Comparison of ENCODE assay signal across 16 mouse cellular contexts in the genomic region with DNA sequence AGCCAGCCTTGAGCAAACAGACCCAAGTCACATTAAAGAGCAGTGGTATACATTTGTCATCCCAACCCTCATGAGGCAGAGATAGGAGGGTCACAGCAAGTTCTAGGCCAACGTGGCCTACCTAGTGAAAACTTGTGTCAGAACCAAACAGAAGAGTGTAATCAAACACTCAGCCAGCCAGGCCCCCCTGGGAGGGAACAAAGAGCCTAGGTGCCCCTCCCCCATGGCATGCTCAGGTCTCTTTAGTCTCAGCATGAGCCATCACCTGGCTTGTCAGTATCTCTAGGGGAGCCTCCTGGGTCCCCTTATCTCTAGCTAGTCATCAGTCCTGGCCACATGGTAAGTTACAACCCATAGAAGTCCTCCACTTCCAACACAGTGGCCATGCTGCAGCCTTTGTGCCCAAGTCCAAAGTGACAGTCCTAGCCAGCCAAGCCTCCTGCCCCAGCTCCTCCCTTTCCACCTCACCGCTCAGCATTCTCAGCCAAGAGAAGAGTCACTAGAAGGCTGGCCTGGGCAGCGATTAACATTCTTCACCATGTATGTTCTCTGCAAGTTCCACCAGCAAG. TPM values are rescaled to one million over a fixed set of nuclear protein-coding genes. Genes with fewer than 3 reads are reported as not detected.
DNase-seq lines count a peak whose midpoint lies in the region; ATAC-seq and TF ChIP-seq lines count a peak whose summit lies in the region.
"Had no signal": no experiment of that assay in that cellular context is flagged by ENCODE, and none has a peak within 500 bp of the region (broad histone marks: within the 10 kb centered on the region; RNA-seq: fewer than 3 reads in every experiment).

No protein-coding gene starts in this region.

- H3K9ac ChIP-seq in liver, embryonic 12.5 days: peak overlapping the region; percentile 17; the same call in 1 of the 2 replicates
- H3K9ac ChIP-seq in stomach, postnatal 0 days (ENCODE audit: low read length): no peak overlapping the region
- H3K9ac ChIP-seq: neural tube, embryonic 12.5 days had no signal

- TF ChIP-seq EP300 in stomach, postnatal 0 days (optimal IDR thresholded peaks at IDR 0.05): no peak

- DNase-seq in thymus, adult 2 months: no peak
- DNase-seq in thymus, postnatal 36 days: no peak
- DNase-seq in kidney, adult 8-10 months: peak; percentile 77 to 78
- DNase-seq in stomach, postnatal 0 days (ENCODE audit: low spot score): no peak
- no peak for DNase-seq in cerebellum, adult 2 months
- no peak for DNase-seq in lung, adult 2 months
- DNase-seq: adrenal gland, adult 8-10 months; cerebellum, adult 11 months; midbrain, embryonic 14.5 days; right cerebral cortex, postnatal 14 days had no signal

- peaks cover 19% of the 10 kb centered on the region for H3K4me1 ChIP-seq in thymus, adult 2 months (replicated peaks; ENCODE audit: control insufficient read depth, insufficient read depth, low read length)
- peaks cover 25% of the 10 kb centered on the region for H3K4me1 ChIP-seq in liver, embryonic 12.5 days
- H3K4me1 ChIP-seq in stomach, postnatal 0 days (replicated peaks; ENCODE audit: control insufficient read depth, insufficient read depth): no peaks in the 10 kb centered on the region
- no peaks in the 10 kb centered on the region for H3K4me1 ChIP-seq in cerebellum, adult 2 months (ENCODE audit: control insufficient read depth, insufficient read depth, low read length)
- no peaks in the 10 kb centered on the region for H3K4me1 ChIP-seq in lung, adult 2 months (ENCODE audit: control insufficient read depth, insufficient read depth, low read length)
- H3K4me1 ChIP-seq: heart, embryonic 10.5 days; neural tube, embryonic 12.5 days had no signal

- no peak for TF ChIP-seq POLR2A in thymus, adult 2 months (IDR thresholded peaks at IDR 0.05; ENCODE audit: control insufficient read depth, extremely low read depth, insufficient read depth, low read length, poor library complexity)
- no peak for TF ChIP-seq POLR2A in cerebellum, adult 2 months (IDR thresholded peaks at IDR 0.05; ENCODE audit: borderline replicate concordance, insufficient read depth, low read length)
- TF ChIP-seq POLR2A in lung, adult 2 months (IDR thresholded peaks at IDR 0.05; ENCODE audit: borderline replicate concordance, extremely low read depth, low read depth, low read length): no peak

- H3K9me3 ChIP-seq in liver, embryonic 12.5 days (replicated peaks): no peaks in the 10 kb centered on the region
- no peaks in the 10 kb centered on the region for H3K9me3 ChIP-seq in stomach, postnatal 0 days (ENCODE audit: control insufficient read depth, low read length)
- H3K9me3 ChIP-seq: heart, embryonic 10.5 days; neural tube, embryonic 12.5 days had no signal

- H3K36me3 ChIP-seq in thymus, adult 2 months (ENCODE audit: control insufficient read depth, insufficient read depth, low read length): peaks cover 65% of the 10 kb centered on the region
- peaks cover 100% of the 10 kb centered on the region for H3K36me3 ChIP-seq in liver, embryonic 12.5 days
- H3K36me3 ChIP-seq in stomach, postnatal 0 days (ENCODE audit: control insufficient read depth, insufficient read depth, low read length): peaks cover 47% of the 10 kb centered on the region

- no peak overlapping the region for H3K4me2 ChIP-seq in liver, embryonic 12.5 days
- no peak overlapping the region for H3K4me2 ChIP-seq in stomach, postnatal 0 days (replicated peaks; ENCODE audit: low read depth)
- H3K4me2 ChIP-seq: neural tube, embryonic 12.5 days had no signal

- no peaks in the 10 kb centered on the region for H3K27me3 ChIP-seq in thymus, adult 2 months (ENCODE audit: control insufficient read depth, insufficient read depth, low read length)
- no peaks in the 10 kb centered on the region for H3K27me3 ChIP-seq in liver, embryonic 12.5 days (replicated peaks)
- no peaks in the 10 kb centered on the region for H3K27me3 ChIP-seq in stomach, postnatal 0 days (ENCODE audit: control insufficient read depth, insufficient read depth, low read length)
- H3K27me3 ChIP-seq in cerebellum, adult 2 months (ENCODE audit: control insufficient read depth, insufficient read depth, low read length): no peaks in the 10 kb centered on the region
- H3K27me3 ChIP-seq: neural tube, embryonic 12.5 days had no signal

- H3K4me3 ChIP-seq in thymus, adult 2 months (ENCODE audit: control insufficient read depth, insufficient read depth, low read length): no peak overlapping the region
- H3K4me3 ChIP-seq in liver, embryonic 12.5 days: no peak overlapping the region
- no peak overlapping the region for H3K4me3 ChIP-seq in stomach, postnatal 0 days (ENCODE audit: low read depth, low read length)
- no peak overlapping the region for H3K4me3 ChIP-seq in cerebellum, adult 2 months (replicated peaks; ENCODE audit: insufficient read depth, low read depth, low read length)
- no peak overlapping the region for H3K4me3 ChIP-seq in lung, adult 2 months (replicated peaks; ENCODE audit: extremely low read depth, low read depth, low read length)
- H3K4me3 ChIP-seq: heart, embryonic 10.5 days; neural tube, embryonic 12.5 days had no signal

- peak overlapping the region; percentile 66; the same call in 1 of the 2 replicates for H3K27ac ChIP-seq in thymus, adult 2 months (ENCODE audit: control insufficient read depth, insufficient read depth, low read length)
- H3K27ac ChIP-seq in liver, embryonic 12.5 days: peak overlapping the region; percentile 18; the same call in 1 of the 2 replicates
- no peak overlapping the region for H3K27ac ChIP-seq in stomach, postnatal 0 days (replicated peaks)
- H3K27ac ChIP-seq in cerebellum, adult 2 months (ENCODE audit: insufficient read depth, low read length): no peak overlapping the region
- H3K27ac ChIP-seq: heart, embryonic 10.5 days; neural tube, embryonic 12.5 days had no signal

- TF ChIP-seq CTCF in thymus, adult 2 months (IDR thresholded peaks at IDR 0.05; ENCODE audit: borderline replicate concordance, control insufficient read depth, extremely low read depth, insufficient read depth, low read length, poor library complexity): no peak
- TF ChIP-seq CTCF in stomach, postnatal 0 days (IDR thresholded peaks at IDR 0.05; ENCODE audit: low read depth): no peak
- TF ChIP-seq CTCF in cerebellum, adult 2 months (IDR thresholded peaks at IDR 0.05; ENCODE audit: borderline replicate concordance, insufficient read depth, low read depth, low read length): no peak
- TF ChIP-seq CTCF in lung, adult 2 months (IDR thresholded peaks at IDR 0.05; ENCODE audit: insufficient read depth, low read length): no peak

- 85% methylated on average over 3 of the region's 3 CpGs for WGBS in thymus, adult 2 months
- WGBS in liver, embryonic 12.5 days (ENCODE audit: insufficient replicate concordance): 77% methylated on average over 3 of the region's 3 CpGs
- 79% methylated on average over 3 of the region's 3 CpGs for WGBS in stomach, postnatal 0 days
- WGBS in cerebellum, adult 2 months: 86% methylated on average over 3 of the region's 3 CpGs
- WGBS in lung, adult 2 months: 68% methylated on average over 3 of the region's 3 CpGs

- peak; percentile 31 for ATAC-seq in liver, embryonic 12.5 days
- peak; percentile 66 for ATAC-seq in stomach, postnatal 0 days (ENCODE audit: low FRiP score, low TSS enrichment)
- ATAC-seq in frontal cortex, adult (ENCODE audit: low TSS enrichment): no peak

RNA-seq across cellular contexts. Expression of a gene that starts 8.8 kb away (rescaled TPM):
- polyA plus RNA-seq in thymus, adult 2 months (2012; rRNA removed): 95.8 and 112 TPM in 2 replicates
- 82.3 and 86.1 TPM in 2 replicates for polyA plus RNA-seq in liver, embryonic 12.5 days (2016; fragmentation: Nextera tagmentation; extraction: Ambion mirVana)
- 84.0 and 88.6 TPM in 2 replicates for polyA plus RNA-seq in stomach, postnatal 0 days (2015; fragmentation: Nextera tagmentation; extraction: Ambion mirVana)
- polyA plus RNA-seq in cerebellum, adult 2 months (2012; rRNA removed): 67.6 and 68.7 TPM in 2 replicates
- polyA plus RNA-seq in lung, adult 2 months (2012; rRNA removed): 39.1 and 67.4 TPM in 2 replicates

RNA-seq across cellular contexts. Expression of a gene that starts 19.7 kb away (rescaled TPM):
- polyA plus RNA-seq in thymus, adult 2 months (2012; rRNA removed): 11.9 and 13.2 TPM in 2 replicates
- 0.28 and 0.32 TPM in 2 replicates for polyA plus RNA-seq in liver, embryonic 12.5 days (2016; fragmentation: Nextera tagmentation; extraction: Ambion mirVana)
- 3.9 TPM in 2 replicates for polyA plus RNA-seq in stomach, postnatal 0 days (2015; fragmentation: Nextera tagmentation; extraction: Ambion mirVana)
- 0.11 TPM in 1 of 2 replicates, not detected in the other for polyA plus RNA-seq in cerebellum, adult 2 months (2012; rRNA removed)
- polyA plus RNA-seq in lung, adult 2 months (2012; rRNA removed): 1.6 and 1.8 TPM in 2 replicates
- polyA plus RNA-seq: hindbrain, embryonic 11.5 days; midbrain, embryonic 14.5 days; neural tube, embryonic 12.5 days had no signal

RNA-seq across cellular contexts. Expression of a gene that starts 35.0 kb away (rescaled TPM):
- 47.7 and 55.6 TPM in 2 replicates for polyA plus RNA-seq in thymus, adult 2 months (2012; rRNA removed)
- 160 and 165 TPM in 2 replicates for polyA plus RNA-seq in liver, embryonic 12.5 days (2016; fragmentation: Nextera tagmentation; extraction: Ambion mirVana)
- polyA plus RNA-seq in stomach, postnatal 0 days (2015; fragmentation: Nextera tagmentation; extraction: Ambion mirVana): 330 and 364 TPM in 2 replicates
- 40.2 and 43.5 TPM in 2 replicates for polyA plus RNA-seq in cerebellum, adult 2 months (2012; rRNA removed)
- polyA plus RNA-seq in lung, adult 2 months (2012; rRNA removed): 139 and 170 TPM in 2 replicates

RNA-seq across cellular contexts. Expression of a gene that starts 42.9 kb away (rescaled TPM):
- polyA plus RNA-seq in thymus, adult 2 months (2012; rRNA removed): 0.77 and 0.78 TPM in 2 replicates
- not detected in 2 replicates for polyA plus RNA-seq in liver, embryonic 12.5 days (2016; fragmentation: Nextera tagmentation; extraction: Ambion mirVana)
- 0.45 and 0.79 TPM in 2 replicates for polyA plus RNA-seq in stomach, postnatal 0 days (2015; fragmentation: Nextera tagmentation; extraction: Ambion mirVana)
- polyA plus RNA-seq in cerebellum, adult 2 months (2012; rRNA removed): not detected in 2 replicates
- 0.25 TPM in 1 of 2 replicates, not detected in the other for polyA plus RNA-seq in lung, adult 2 months (2012; rRNA removed)
- polyA plus RNA-seq: heart, embryonic 10.5 days; hindbrain, embryonic 11.5 days; midbrain, embryonic 14.5 days; neural tube, embryonic 12.5 days had no signal

RNA-seq across cellular contexts. Expression of a gene that starts 43.7 kb away (rescaled TPM):
- polyA plus RNA-seq in thymus, adult 2 months (2012; rRNA removed): not detected in 2 replicates
- not detected in 2 replicates for polyA plus RNA-seq in liver, embryonic 12.5 days (2016; fragmentation: Nextera tagmentation; extraction: Ambion mirVana)
- not detected in 2 replicates for polyA plus RNA-seq in stomach, postnatal 0 days (2015; fragmentation: Nextera tagmentation; extraction: Ambion mirVana)
- polyA plus RNA-seq in cerebellum, adult 2 months (2012; rRNA removed): not detected in 2 replicates
- polyA plus RNA-seq in lung, adult 2 months (2012; rRNA removed): not detected in 2 replicates
- polyA plus RNA-seq: heart, embryonic 10.5 days; hindbrain, embryonic 11.5 days; lung, embryonic 16.5 days; midbrain, embryonic 14.5 days; neural tube, embryonic 12.5 days had no signal

Comparison
In these comparisons a context has a peak if more than half of its experiments do, and no peak if none do; other contexts are left out.
1. DNase-seq: peak in kidney, adult 8-10 months (2 of 2); none in thymus, adult 2 months (single experiment), thymus, postnatal 36 days (0 of 2), stomach, postnatal 0 days (single experiment), cerebellum, adult 2 months (0 of 2) and lung, adult 2 months (single experiment).
2. H3K27ac ChIP-seq: peak in thymus, adult 2 months (single experiment) and liver, embryonic 12.5 days (single experiment); none in stomach, postnatal 0 days (single experiment) and cerebellum, adult 2 months (single experiment).